Comparison of ENCODE assay signal across 10 mouse cellular contexts in the genomic region with DNA sequence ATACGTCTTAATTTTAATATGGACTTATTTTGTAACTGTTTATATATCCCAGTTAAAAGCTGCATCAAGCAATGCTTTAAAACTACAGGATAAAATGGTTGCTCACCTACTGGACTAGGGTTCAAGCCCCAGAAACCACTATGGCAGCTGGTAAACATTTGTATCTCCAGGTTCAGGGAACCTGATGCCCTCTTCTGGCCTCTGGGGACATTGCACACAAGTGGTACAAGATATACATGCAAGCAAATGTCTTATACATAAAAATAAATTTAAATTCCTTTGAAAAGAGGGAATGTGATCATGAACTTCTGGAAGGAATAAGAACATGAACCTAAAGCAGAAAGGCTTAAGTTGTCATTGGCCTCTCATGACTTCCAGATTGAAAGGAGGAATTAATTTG.
DNase-seq lines count a peak whose midpoint lies in the region; ATAC-seq and TF ChIP-seq lines count a peak whose summit lies in the region.
"Had no signal": no experiment of that assay in that cellular context is flagged by ENCODE, and none has a peak within 500 bp of the region (broad histone marks: within the 10 kb centered on the region; RNA-seq: fewer than 3 reads in every experiment).

No protein-coding gene starts in this region.

- peak; percentile 51 for TF ChIP-seq CTCF in lung, postnatal 0 days (IDR thresholded peaks at IDR 0.05)

- no peak overlapping the region for H3K27ac ChIP-seq in forebrain, embryonic 10.5 days
- H3K27ac ChIP-seq in forebrain, embryonic 15.5 days (replicated peaks) = no peak overlapping the region
- no peak overlapping the region for H3K27ac ChIP-seq in lung, postnatal 0 days (ENCODE audit: low read length)
- no peak overlapping the region for H3K27ac ChIP-seq in neural tube, embryonic 11.5 days (ENCODE audit: low read depth, low read length)
- no peak overlapping the region for H3K27ac ChIP-seq in heart, embryonic 11.5 days (ENCODE audit: low read depth, low read length)
- H3K27ac ChIP-seq: heart, embryonic 13.5 days; liver, embryonic 14.5 days had no signal

- H3K9ac ChIP-seq in forebrain, embryonic 15.5 days (replicated peaks) = no peak overlapping the region
- H3K9ac ChIP-seq in lung, postnatal 0 days (replicated peaks; ENCODE audit: low read depth) = no peak overlapping the region
- H3K9ac ChIP-seq in neural tube, embryonic 11.5 days (ENCODE audit: low read length) = no peak overlapping the region
- no peak overlapping the region for H3K9ac ChIP-seq in heart, embryonic 11.5 days (ENCODE audit: low read depth, low read length)
- H3K9ac ChIP-seq: heart, embryonic 13.5 days; liver, embryonic 14.5 days had no signal

- H3K36me3 ChIP-seq in forebrain, embryonic 10.5 days (replicated peaks) = no peaks in the 10 kb centered on the region
- H3K36me3 ChIP-seq in forebrain, embryonic 15.5 days = no peaks in the 10 kb centered on the region
- H3K36me3 ChIP-seq in lung, postnatal 0 days (ENCODE audit: insufficient read depth, low read length) = no peaks in the 10 kb centered on the region
- H3K36me3 ChIP-seq in neural tube, embryonic 11.5 days (ENCODE audit: control insufficient read depth, insufficient read depth, low read length) = no peaks in the 10 kb centered on the region
- no peaks in the 10 kb centered on the region for H3K36me3 ChIP-seq in heart, embryonic 11.5 days (ENCODE audit: control insufficient read depth, insufficient read depth, low read length)
- H3K36me3 ChIP-seq: heart, embryonic 13.5 days had no signal

- 78% methylated on average over 1 of the region's 1 CpGs for WGBS in forebrain, embryonic 10.5 days
- 82% methylated on average over 1 of the region's 1 CpGs for WGBS in forebrain, embryonic 15.5 days
- WGBS in lung, postnatal 0 days = 64% methylated on average over 1 of the region's 1 CpGs
- 82% methylated on average over 1 of the region's 1 CpGs for WGBS in neural tube, embryonic 11.5 days
- 63% methylated on average over 1 of the region's 1 CpGs for WGBS in heart, embryonic 11.5 days (ENCODE audit: insufficient replicate concordance)

- no peaks in the 10 kb centered on the region for H3K9me3 ChIP-seq in forebrain, embryonic 10.5 days
- H3K9me3 ChIP-seq in forebrain, embryonic 15.5 days = no peaks in the 10 kb centered on the region
- H3K9me3 ChIP-seq in lung, postnatal 0 days (ENCODE audit: low read length) = no peaks in the 10 kb centered on the region
- H3K9me3 ChIP-seq in neural tube, embryonic 11.5 days (ENCODE audit: control insufficient read depth, low read length) = no peaks in the 10 kb centered on the region
- H3K9me3 ChIP-seq in heart, embryonic 11.5 days (replicated peaks; ENCODE audit: control insufficient read depth, low read length) = no peaks in the 10 kb centered on the region
- H3K9me3 ChIP-seq: heart, embryonic 13.5 days had no signal

- no peaks in the 10 kb centered on the region for H3K4me1 ChIP-seq in forebrain, embryonic 10.5 days
- H3K4me1 ChIP-seq in forebrain, embryonic 15.5 days = no peaks in the 10 kb centered on the region
- H3K4me1 ChIP-seq in lung, postnatal 0 days (ENCODE audit: insufficient read depth, low read depth, low read length) = no peaks in the 10 kb centered on the region
- no peaks in the 10 kb centered on the region for H3K4me1 ChIP-seq in neural tube, embryonic 11.5 days (ENCODE audit: control insufficient read depth, insufficient read depth, low read length)
- no peaks in the 10 kb centered on the region for H3K4me1 ChIP-seq in heart, embryonic 11.5 days (ENCODE audit: control insufficient read depth, insufficient read depth, low read length)
- H3K4me1 ChIP-seq: heart, embryonic 13.5 days had no signal

- DNase-seq in forebrain, embryonic 10.5 days (ENCODE audit: extremely low spot score, low spot score) = peak; percentile 19
- no peak for DNase-seq in lung, postnatal 0 days (ENCODE audit: low spot score)
- no peak for DNase-seq in lung, adult 18-20 months
- peak; percentile 9 for DNase-seq in brain, adult 2 months (ENCODE audit: low read depth, low spot score)
- peak; percentile 29 for DNase-seq in neural tube, embryonic 11.5 days (ENCODE audit: low spot score)
- DNase-seq in ovary, postnatal 14 days (ENCODE audit: low spot score) = no peak

- TF ChIP-seq EP300 in lung, postnatal 0 days (IDR thresholded peaks at IDR 0.05) = no peak

- no peak overlapping the region for H3K4me3 ChIP-seq in forebrain, embryonic 10.5 days
- H3K4me3 ChIP-seq in forebrain, embryonic 15.5 days = no peak overlapping the region
- no peak overlapping the region for H3K4me3 ChIP-seq in lung, postnatal 0 days (ENCODE audit: low read depth, low read length)
- H3K4me3 ChIP-seq in neural tube, embryonic 11.5 days (ENCODE audit: low read depth, low read length) = no peak overlapping the region
- H3K4me3 ChIP-seq in heart, embryonic 11.5 days (ENCODE audit: low read depth, low read length) = no peak overlapping the region
- H3K4me3 ChIP-seq: heart, embryonic 13.5 days had no signal

- ATAC-seq in forebrain, embryonic 15.5 days (replicated peaks) = no peak
- no peak for ATAC-seq in lung, postnatal 0 days
- no peak for ATAC-seq in neural tube, embryonic 11.5 days (ENCODE audit: insufficient read depth, low FRiP score, low TSS enrichment)
- ATAC-seq in heart, embryonic 11.5 days (replicated peaks; ENCODE audit: insufficient number of reproducible peaks, low FRiP score, low TSS enrichment) = no peak

- no peak overlapping the region for H3K4me2 ChIP-seq in forebrain, embryonic 15.5 days (replicated peaks)
- H3K4me2 ChIP-seq in lung, postnatal 0 days (replicated peaks; ENCODE audit: low read depth, low read length) = no peak overlapping the region
- no peak overlapping the region for H3K4me2 ChIP-seq in neural tube, embryonic 11.5 days (ENCODE audit: low read depth)
- H3K4me2 ChIP-seq in heart, embryonic 11.5 days = no peak overlapping the region
- H3K4me2 ChIP-seq: heart, embryonic 13.5 days had no signal

- H3K27me3 ChIP-seq in forebrain, embryonic 10.5 days (ENCODE audit: poor library complexity, severe bottlenecking) = no peaks in the 10 kb centered on the region
- H3K27me3 ChIP-seq in forebrain, embryonic 15.5 days = no peaks in the 10 kb centered on the region
- H3K27me3 ChIP-seq in lung, postnatal 0 days (replicated peaks; ENCODE audit: insufficient read depth, low read length) = no peaks in the 10 kb centered on the region
- H3K27me3 ChIP-seq in neural tube, embryonic 11.5 days (ENCODE audit: control insufficient read depth, insufficient read depth, low read length) = no peaks in the 10 kb centered on the region
- no peaks in the 10 kb centered on the region for H3K27me3 ChIP-seq in heart, embryonic 11.5 days (ENCODE audit: control insufficient read depth, insufficient read depth, low read length)
- H3K27me3 ChIP-seq: heart, embryonic 13.5 days had no signal

Comparison
In these comparisons a context has a peak if more than half of its experiments do, and no peak if none do; other contexts are left out.
1. DNase-seq: peak in forebrain, embryonic 10.5 days (single experiment), brain, adult 2 months (single experiment) and neural tube, embryonic 11.5 days (single experiment); none in lung, postnatal 0 days (single experiment), lung, adult 18-20 months (0 of 2) and ovary, postnatal 14 days (single experiment).